Mouse (Mus musculus) myocyte (in vitro differentiated cells): ENCODE results near the gene Anks3. TPM values are rescaled to one million over a fixed set of nuclear protein-coding genes. Genes with fewer than 3 reads are reported as not detected.

Source experiments
- H3K27me3 ChIP-seq: one replicate; pipeline ENCODE4 v1.6.1; 2011; ENCODE audit not compliant: control insufficient read depth, insufficient read depth, insufficient read length
- H3K36me3 ChIP-seq: one replicate; pipeline ENCODE4 v1.6.1; 2011; ENCODE audit not compliant: control insufficient read depth, insufficient read depth
- H3K4me2 ChIP-seq: one replicate; pipeline ENCODE4 v1.6.1; 2011; ENCODE audit warnings: low read depth, control low read depth
- H3K4me3 ChIP-seq: one replicate; pipeline ENCODE4 v1.5.1; 2011; ENCODE audit warnings: mild to moderate bottlenecking, control low read depth, moderate library complexity
- H3K79me2 ChIP-seq: one replicate; pipeline ENCODE4 v1.6.1; 2011; ENCODE audit not compliant: control insufficient read depth, insufficient read depth
- H3ac ChIP-seq: one replicate; pipeline ENCODE4 v1.6.1; 2011; ENCODE audit not compliant: control insufficient read depth, insufficient read length
- CEBPB ChIP-seq: IDR thresholded peaks from 2 replicates; pipeline ENCODE4 v1.6.1; 2011; ENCODE audit warnings: mild to moderate bottlenecking, moderate library complexity; ENCODE audit not compliant: poor library complexity, insufficient read depth, severe bottlenecking
- E2F4 ChIP-seq: IDR thresholded peaks from one replicate; pipeline ENCODE4 v1.6.1; 2011; ENCODE audit warnings: mild to moderate bottlenecking, control low read depth, moderate library complexity; ENCODE audit not compliant: insufficient read depth
- MAX ChIP-seq: IDR thresholded peaks from one replicate; pipeline ENCODE4 v1.6.1; 2011; ENCODE audit warnings: low read depth, mild to moderate bottlenecking, control low read depth
- MYOD1 ChIP-seq, 3 experiments: IDR thresholded peaks; one replicate each; pipeline ENCODE4 v1.6.1; 2011; ENCODE audit warnings: control low read depth in 2 of 3, low read depth in 2 of 3, mild to moderate bottlenecking in 2 of 3, moderate library complexity in 1 of 3; ENCODE audit not compliant: insufficient read length in 2 of 3, control insufficient read depth in 1 of 3
- MYOG ChIP-seq, 3 experiments: IDR thresholded peaks; one replicate each; pipeline ENCODE4 v1.6.1; 2011; ENCODE audit warnings: control low read depth in 2 of 3, low read depth in 2 of 3, mild to moderate bottlenecking in 2 of 3; ENCODE audit not compliant: insufficient read length in 2 of 3, control insufficient read depth in 1 of 3, insufficient read depth in 1 of 3
- POLR2A ChIP-seq: IDR thresholded peaks from one replicate; pipeline ENCODE4 v1.6.1; 2011; ENCODE audit warnings: low read depth, mild to moderate bottlenecking, control low read depth, moderate library complexity; ENCODE audit not compliant: insufficient read length
- POLR2AphosphoS2 ChIP-seq: IDR thresholded peaks from one replicate; pipeline ENCODE4 v1.6.1; 2011; ENCODE audit warnings: low read depth, control low read depth; ENCODE audit not compliant: insufficient read length
- REST ChIP-seq: IDR thresholded peaks from one replicate; pipeline ENCODE4 v1.6.1; 2011; ENCODE audit warnings: mild to moderate bottlenecking, control low read depth, moderate library complexity; ENCODE audit not compliant: insufficient read depth, insufficient read length
- SRF ChIP-seq: IDR thresholded peaks from one replicate; pipeline ENCODE4 v1.6.1; 2011; ENCODE audit warnings: low read depth; ENCODE audit not compliant: control insufficient read depth, insufficient read length
- TCF12 ChIP-seq: IDR thresholded peaks from one replicate; pipeline ENCODE4 v1.6.1; 2011; ENCODE audit warnings: mild to moderate bottlenecking, control low read depth; ENCODE audit not compliant: poor library complexity, insufficient read depth, severe bottlenecking
- TCF3 ChIP-seq: IDR thresholded peaks from one replicate; pipeline ENCODE4 v1.6.1; 2011; ENCODE audit warnings: low read depth, control low read depth; ENCODE audit not compliant: insufficient read length
- USF1 ChIP-seq: IDR thresholded peaks from one replicate; pipeline ENCODE4 v1.6.1; 2011; ENCODE audit warnings: low read depth, mild to moderate bottlenecking, control low read depth, moderate library complexity
- polyA plus RNA-seq: library from polyadenylated mRNA; unstranded; fragments of >200 nt; fragmentation: generic; extraction: Trizol; gene quantifications from one replicate; pipeline ENCODE4 v1.2.1, GENCODE M21; 2012; ENCODE audit warnings: missing spikeins

The Anks3 gene
- polyA plus RNA-seq, 1 experiment: 25.2 TPM

- H3K4me2 ChIP-seq: no peak overlapping the region
- no peak for TF ChIP-seq E2F4
- TF ChIP-seq MYOG (IDR thresholded peaks at IDR 0.05; ENCODE audit: control insufficient read depth in 1 of 3, insufficient read depth in 1 of 3, insufficient read length in 2 of 3, low read depth in 2 of 3): no peak
- no peak for TF ChIP-seq POLR2A
- TF ChIP-seq TCF3: no peak
- no peak overlapping the region for H3K4me3 ChIP-seq
- no peak overlapping the region for H3ac ChIP-seq
- H3K27me3 ChIP-seq: no peaks in the 10 kb centered on the region
- peaks cover 5% of the 10 kb centered on the region for H3K36me3 ChIP-seq
- peaks cover 6% of the 10 kb centered on the region for H3K79me2 ChIP-seq
These were observed 56.0 kb downstream of the Anks3 start for GRCm38 (mm10) chr16:4907972-4908371.

GRCm38 (mm10) chr16:4907386-4907785 is 56.6 kb downstream of the Anks3 start:
- H3K27me3 ChIP-seq: no peaks in the 10 kb centered on the region
- H3ac ChIP-seq: no peak overlapping the region
- peak in 1 of 3 experiments; percentile 36 for TF ChIP-seq MYOD1 (IDR thresholded peaks at IDR 0.05; ENCODE audit: control insufficient read depth in 1 of 3, insufficient read length in 2 of 3, low read depth in 2 of 3)
- TF ChIP-seq MYOG (IDR thresholded peaks at IDR 0.05; ENCODE audit: control insufficient read depth in 1 of 3, insufficient read depth in 1 of 3, insufficient read length in 2 of 3, low read depth in 2 of 3): peak in 1 of 3 experiments; percentile 66
- no peak for TF ChIP-seq E2F4
- H3K36me3 ChIP-seq: peaks cover 5% of the 10 kb centered on the region
- H3K4me2 ChIP-seq: no peak overlapping the region
- H3K4me3 ChIP-seq: no peak overlapping the region
- H3K79me2 ChIP-seq: peaks cover 6% of the 10 kb centered on the region

GRCm38 (mm10) chr16:4906559-4906958 is 57.4 kb downstream of the Anks3 start:
- Histone ChIP-seq H3K27me3 (no peaks in the 10 kb centered on the region), H3ac (no peak overlapping the region), H3K36me3 (peaks cover 5% of the 10 kb centered on the region), H3K4me3 (no peak overlapping the region), H3K4me2 (no peak overlapping the region), H3K79me2 (peaks cover 6% of the 10 kb centered on the region)
- TF ChIP-seq MAX (no peak), TCF3 (no peak), POLR2A (no peak), SRF (no peak), E2F4 (no peak), MYOD1 (IDR thresholded peaks at IDR 0.05; ENCODE audit: control insufficient read depth in 1 of 3, insufficient read length in 2 of 3, low read depth in 2 of 3) (no peak), TCF12 (no peak), REST (no peak), MYOG (IDR thresholded peaks at IDR 0.05; ENCODE audit: control insufficient read depth in 1 of 3, insufficient read depth in 1 of 3, insufficient read length in 2 of 3, low read depth in 2 of 3) (no peak), CEBPB (no peak), POLR2AphosphoS2 (no peak), USF1 (no peak)

- TF ChIP-seq MYOG (IDR thresholded peaks at IDR 0.05; ENCODE audit: control insufficient read depth in 1 of 3, insufficient read depth in 1 of 3, insufficient read length in 2 of 3, low read depth in 2 of 3) (peak; percentile 20 to 83 (median 60)), POLR2A (no peak), MYOD1 (IDR thresholded peaks at IDR 0.05; ENCODE audit: control insufficient read depth in 1 of 3, insufficient read length in 2 of 3, low read depth in 2 of 3) (peak; percentile 56 to 90 (median 80))
- H3ac ChIP-seq: no peak overlapping the region
- no peak overlapping the region for H3K4me3 ChIP-seq
- H3K79me2 ChIP-seq: peaks cover 6% of the 10 kb centered on the region
- H3K36me3 ChIP-seq: peaks cover 5% of the 10 kb centered on the region
- H3K27me3 ChIP-seq: no peaks in the 10 kb centered on the region
- H3K4me2 ChIP-seq: no peak overlapping the region
These were observed 58.4 kb downstream of the Anks3 start for GRCm38 (mm10) chr16:4905591-4905990.

- H3K4me2 ChIP-seq: peak overlapping the region; percentile 7
- no peaks in the 10 kb centered on the region for H3K27me3 ChIP-seq
- peaks cover 2% of the 10 kb centered on the region for H3K36me3 ChIP-seq
- H3ac ChIP-seq: no peak overlapping the region
- no peak for TF ChIP-seq USF1
- no peak for TF ChIP-seq E2F4
- no peak for TF ChIP-seq TCF3
- no peak for TF ChIP-seq POLR2A
- no peak for TF ChIP-seq SRF
- no peak for TF ChIP-seq MYOG (IDR thresholded peaks at IDR 0.05; ENCODE audit: control insufficient read depth in 1 of 3, insufficient read depth in 1 of 3, insufficient read length in 2 of 3, low read depth in 2 of 3)
- TF ChIP-seq MYOD1 (IDR thresholded peaks at IDR 0.05; ENCODE audit: control insufficient read depth in 1 of 3, insufficient read length in 2 of 3, low read depth in 2 of 3): no peak
- TF ChIP-seq POLR2AphosphoS2: no peak
- no peak for TF ChIP-seq TCF12
- TF ChIP-seq REST: no peak
- TF ChIP-seq CEBPB: no peak
- no peak for TF ChIP-seq MAX
- H3K79me2 ChIP-seq: peaks cover 6% of the 10 kb centered on the region
- H3K4me3 ChIP-seq: no peak overlapping the region
These were observed 59.1 kb downstream of the Anks3 start for GRCm38 (mm10) chr16:4904878-4905277.
